Mouse (Mus musculus): ENCODE data around the gene Cpsf2. TPM values are rescaled to one million over a fixed set of nuclear protein-coding genes. Genes with fewer than 3 reads are reported as not detected.

Cpsf2 gene
- polyA plus RNA-seq, 1 experiment from 2014 or later = 30.6 TPM

GRCm38 (mm10) chr12:101971311-101971710 lies 4.5 kb upstream of the Cpsf2 start:
- Histone ChIP-seq H3K4me2 (replicated peaks) (no peak overlapping the region), H3K27ac (no peak overlapping the region), H3K9ac (no peak overlapping the region), H3K9me3 (no peaks in the 10 kb centered on the region), H3K4me1 (peaks cover 8% of the 10 kb centered on the region), H3K36me3 (peaks cover 39% of the 10 kb centered on the region), H3K27me3 (no peaks in the 10 kb centered on the region), H3K4me3 (no peak overlapping the region)
- 90% methylated on average over 2 of the region's 2 CpGs for WGBS
- no peak for ATAC-seq (ENCODE audit: low FRiP score, low read depth)

- 95% methylated on average over 3 of the region's 3 CpGs for WGBS
- no peaks in the 10 kb centered on the region for H3K27me3 ChIP-seq
- no peak overlapping the region for H3K4me3 ChIP-seq
- H3K36me3 ChIP-seq = peaks cover 32% of the 10 kb centered on the region
- no peak for ATAC-seq (ENCODE audit: low FRiP score, low read depth)
- peaks cover 15% of the 10 kb centered on the region for H3K4me1 ChIP-seq
- H3K4me2 ChIP-seq (replicated peaks) = no peak overlapping the region
- no peak overlapping the region for H3K9ac ChIP-seq
- no peak overlapping the region for H3K27ac ChIP-seq
- no peaks in the 10 kb centered on the region for H3K9me3 ChIP-seq
Measured at GRCm38 (mm10) chr12:101972230-101972629, 3.6 kb upstream of the Cpsf2 start.

GRCm38 (mm10) chr12:101974571-101974970 lies 1.2 kb upstream of the Cpsf2 start:
- Histone ChIP-seq H3K4me3 (peak overlapping the region; percentile 86), H3K4me1 (peaks cover 19% of the 10 kb centered on the region), H3K36me3 (peaks cover 14% of the 10 kb centered on the region), H3K27ac (no peak overlapping the region), H3K27me3 (no peaks in the 10 kb centered on the region), H3K9ac (peak overlapping the region; percentile 90), H3K9me3 (no peaks in the 10 kb centered on the region), H3K4me2 (replicated peaks) (peak overlapping the region; percentile 75)
- no peak for ATAC-seq (ENCODE audit: low FRiP score, low read depth)
- 33% methylated on average over 1 of the region's 1 CpGs for WGBS

- H3K36me3 ChIP-seq = peaks cover 10% of the 10 kb centered on the region
- WGBS = under 1% methylated on average over 23 of the region's 23 CpGs
- peak overlapping the region; percentile 75 for H3K4me2 ChIP-seq (replicated peaks)
- no peak for ATAC-seq (ENCODE audit: low FRiP score, low read depth)
- H3K27me3 ChIP-seq = no peaks in the 10 kb centered on the region
- peaks cover 19% of the 10 kb centered on the region for H3K4me1 ChIP-seq
- peak overlapping the region; percentile 93 for H3K27ac ChIP-seq
- peak overlapping the region; percentile 90 for H3K9ac ChIP-seq
- H3K4me3 ChIP-seq = peak overlapping the region; percentile 86
- no peaks in the 10 kb centered on the region for H3K9me3 ChIP-seq
Measured at GRCm38 (mm10) chr12:101975167-101975600, 604 bp upstream of the Cpsf2 start.

GRCm38 (mm10) chr12:101976651-101977403 lies 1.0 kb downstream of the Cpsf2 start:
- Histone ChIP-seq H3K27me3 (no peaks in the 10 kb centered on the region), H3K27ac (no peak overlapping the region), H3K9me3 (no peaks in the 10 kb centered on the region), H3K4me1 (peaks cover 19% of the 10 kb centered on the region), H3K4me2 (replicated peaks) (peak overlapping the region; percentile 75), H3K4me3 (peak overlapping the region; percentile 86), H3K9ac (peak overlapping the region; percentile 90), H3K36me3 (peaks cover 15% of the 10 kb centered on the region)
- WGBS = 22% methylated on average over 13 of the region's 13 CpGs
- no peak for ATAC-seq (ENCODE audit: low FRiP score, low read depth)

GRCm38 (mm10) chr12:101977404-101977915 lies 1.7 kb downstream of the Cpsf2 start:
- peak overlapping the region; percentile 75 for H3K4me2 ChIP-seq (replicated peaks)
- H3K9me3 ChIP-seq = no peaks in the 10 kb centered on the region
- H3K27ac ChIP-seq = no peak overlapping the region
- peak overlapping the region; percentile 90; the same call in 1 of the 2 replicates for H3K9ac ChIP-seq
- 87% methylated on average over 10 of the region's 10 CpGs for WGBS
- H3K4me1 ChIP-seq = peaks cover 19% of the 10 kb centered on the region
- H3K36me3 ChIP-seq = peaks cover 16% of the 10 kb centered on the region
- no peaks in the 10 kb centered on the region for H3K27me3 ChIP-seq
- ATAC-seq (ENCODE audit: low FRiP score, low read depth) = no peak
- H3K4me3 ChIP-seq = peak overlapping the region; percentile 86

- Histone ChIP-seq H3K27me3 (no peaks in the 10 kb centered on the region), H3K4me2 (replicated peaks) (no peak overlapping the region), H3K27ac (no peak overlapping the region), H3K9ac (no peak overlapping the region), H3K9me3 (no peaks in the 10 kb centered on the region), H3K4me1 (peaks cover 19% of the 10 kb centered on the region), H3K4me3 (no peak overlapping the region), H3K36me3 (peaks cover 19% of the 10 kb centered on the region)
- 85% methylated on average over 5 of the region's 5 CpGs for WGBS
- ATAC-seq (ENCODE audit: low FRiP score, low read depth) = no peak
Measured at GRCm38 (mm10) chr12:101978162-101978561, 2.4 kb downstream of the Cpsf2 start.

GRCm38 (mm10) chr12:101978588-101978987 lies 2.8 kb downstream of the Cpsf2 start:
- Histone ChIP-seq H3K4me1 (peaks cover 19% of the 10 kb centered on the region), H3K36me3 (peaks cover 20% of the 10 kb centered on the region), H3K4me3 (no peak overlapping the region), H3K27ac (no peak overlapping the region), H3K4me2 (replicated peaks) (no peak overlapping the region), H3K27me3 (no peaks in the 10 kb centered on the region), H3K9ac (no peak overlapping the region), H3K9me3 (no peaks in the 10 kb centered on the region)
- no peak for ATAC-seq (ENCODE audit: low FRiP score, low read depth)
- 88% methylated on average over 1 of the region's 1 CpGs for whole genome bisulfite sequencing

GRCm38 (mm10) chr12:101979213-101979750 lies 3.5 kb downstream of the Cpsf2 start:
- H3K27ac ChIP-seq = no peak overlapping the region
- H3K4me3 ChIP-seq = no peak overlapping the region
- no peak for ATAC-seq (ENCODE audit: low FRiP score, low read depth)
- H3K9ac ChIP-seq = no peak overlapping the region
- no peaks in the 10 kb centered on the region for H3K9me3 ChIP-seq
- WGBS = 93% methylated on average over 8 of the region's 8 CpGs
- no peak overlapping the region for H3K4me2 ChIP-seq (replicated peaks)
- H3K4me1 ChIP-seq = peaks cover 18% of the 10 kb centered on the region
- H3K36me3 ChIP-seq = peaks cover 27% of the 10 kb centered on the region
- no peaks in the 10 kb centered on the region for H3K27me3 ChIP-seq

GRCm38 (mm10) chr12:101980266-101980665 lies 4.5 kb downstream of the Cpsf2 start:
- H3K27me3 ChIP-seq = no peaks in the 10 kb centered on the region
- 80% methylated on average over 5 of the region's 5 CpGs for WGBS

GRCm38 (mm10) chr12:101981559-101981958 lies 5.8 kb downstream of the Cpsf2 start:
- peaks cover 10% of the 10 kb centered on the region for H3K4me1 ChIP-seq
- no peaks in the 10 kb centered on the region for H3K9me3 ChIP-seq
- H3K4me2 ChIP-seq (replicated peaks) = no peak overlapping the region
- no peaks in the 10 kb centered on the region for H3K27me3 ChIP-seq
- peaks cover 38% of the 10 kb centered on the region for H3K36me3 ChIP-seq
- H3K27ac ChIP-seq = no peak overlapping the region
- no peak overlapping the region for H3K9ac ChIP-seq
- H3K4me3 ChIP-seq = no peak overlapping the region
- ATAC-seq (ENCODE audit: low FRiP score, low read depth) = no peak
- 86% methylated on average over 2 of the region's 2 CpGs for WGBS

More at GRCm38 (mm10) chr12:101980266-101980665, 4.5 kb downstream of the Cpsf2 start:
- Histone ChIP-seq H3K4me1 (peaks cover 11% of the 10 kb centered on the region), H3K4me2 (replicated peaks) (no peak overlapping the region), H3K9me3 (no peaks in the 10 kb centered on the region), H3K27ac (no peak overlapping the region), H3K4me3 (no peak overlapping the region), H3K36me3 (peaks cover 35% of the 10 kb centered on the region), H3K9ac (no peak overlapping the region)
- no peak for ATAC-seq (ENCODE audit: low FRiP score, low read depth)

GRCm38 (mm10) chr12:101982977-101983376 lies 7.2 kb downstream of the Cpsf2 start:
- Histone ChIP-seq H3K4me3 (no peak overlapping the region), H3K27ac (no peak overlapping the region), H3K27me3 (no peaks in the 10 kb centered on the region), H3K36me3 (peaks cover 48% of the 10 kb centered on the region), H3K9ac (no peak overlapping the region), H3K9me3 (no peaks in the 10 kb centered on the region), H3K4me1 (no peaks in the 10 kb centered on the region), H3K4me2 (replicated peaks) (no peak overlapping the region)
- ATAC-seq (ENCODE audit: low FRiP score, low read depth) = no peak
- WGBS = 92% methylated on average over 9 of the region's 9 CpGs
